Comparison of ENCODE assay signal across 11 mouse cellular contexts in genomic region chr9:48663052-48663433, GRCm38 (mm10). TPM values are rescaled to one million over a fixed set of nuclear protein-coding genes. Genes with fewer than 3 reads are reported as not detected.
DNase-seq lines count a peak whose midpoint lies in the region; ATAC-seq and TF ChIP-seq lines count a peak whose summit lies in the region.
"Had no signal": no experiment of that assay in that cellular context is flagged by ENCODE, and none has a peak within 500 bp of the region (broad histone marks: within the 10 kb centered on the region; RNA-seq: fewer than 3 reads in every experiment).

No protein-coding gene starts in this region.

- 31% methylated on average over 13 of the region's 13 CpGs for WGBS in lung, embryonic 14.5 days
- 9% methylated on average over 13 of the region's 13 CpGs for WGBS in forebrain, postnatal 0 days
- WGBS in midbrain, embryonic 11.5 days = 26% methylated on average over 13 of the region's 13 CpGs
- WGBS in stomach, embryonic 16.5 days = 24% methylated on average over 13 of the region's 13 CpGs

- no peaks in the 10 kb centered on the region for H3K9me3 ChIP-seq in lung, embryonic 14.5 days (ENCODE audit: low read depth, low read length)
- peaks cover 5% of the 10 kb centered on the region; the same call in 1 of the 2 replicates for H3K9me3 ChIP-seq in forebrain, postnatal 0 days (ENCODE audit: low read length)
- peaks cover 5% of the 10 kb centered on the region for H3K9me3 ChIP-seq in midbrain, embryonic 11.5 days (ENCODE audit: control insufficient read depth, low read length)
- H3K9me3 ChIP-seq in stomach, embryonic 16.5 days (replicated peaks; ENCODE audit: control insufficient read depth, low read length) = peaks cover 4% of the 10 kb centered on the region; the same call in 1 of the 2 replicates

- intact Hi-C loops in left cerebral cortex, postnatal 10 days (cut with DNase I) = no loop called here

- peak; percentile 24 for DNase-seq in lung, embryonic 14.5 days
- no peak for DNase-seq in lung, postnatal 14 days
- no peak for DNase-seq in forebrain, postnatal 0 days
- peak; percentile 88 for DNase-seq in midbrain, embryonic 11.5 days (ENCODE audit: low spot score, missing footprints)
- DNase-seq in left cerebral cortex, postnatal 10 days (ENCODE audit: extremely low spot score in 1 of 2, low spot score in 2 of 2) = no peak
- no peak for DNase-seq in frontal cortex, adult 2 months (ENCODE audit: extremely low spot score in 1 of 2, low spot score in 1 of 2)
- no peak for DNase-seq in gastrocnemius, postnatal 25 days
- DNase-seq: heart, adult 2 months; liver, postnatal 0 days had no signal

- H3K4me3 ChIP-seq in lung, embryonic 14.5 days (ENCODE audit: low read depth, low read length) = no peak overlapping the region
- no peak overlapping the region for H3K4me3 ChIP-seq in forebrain, postnatal 0 days (ENCODE audit: low read depth, low read length)
- H3K4me3 ChIP-seq in midbrain, embryonic 11.5 days (ENCODE audit: low read depth, low read length) = no peak overlapping the region
- no peak overlapping the region for H3K4me3 ChIP-seq in stomach, embryonic 16.5 days (replicated peaks; ENCODE audit: low read length)
- H3K4me3 ChIP-seq: heart, adult 2 months had no signal

- H3K4me1 ChIP-seq in lung, embryonic 14.5 days (ENCODE audit: insufficient read depth) = no peaks in the 10 kb centered on the region
- H3K4me1 ChIP-seq in forebrain, postnatal 0 days (ENCODE audit: insufficient read depth) = peaks cover 13% of the 10 kb centered on the region; the same call in 1 of the 2 replicates
- H3K4me1 ChIP-seq in midbrain, embryonic 11.5 days (ENCODE audit: control insufficient read depth, insufficient read depth, low read length) = peaks cover 29% of the 10 kb centered on the region
- H3K4me1 ChIP-seq in stomach, embryonic 16.5 days (ENCODE audit: control insufficient read depth, insufficient read depth, low read length) = peaks cover 9% of the 10 kb centered on the region

- TF ChIP-seq CTCF in lung, embryonic 14.5 days (IDR thresholded peaks at IDR 0.05; ENCODE audit: low read depth) = no peak
- TF ChIP-seq CTCF in forebrain, postnatal 0 days (IDR thresholded peaks at IDR 0.05; ENCODE audit: low read depth) = no peak

- no peak overlapping the region for H3K9ac ChIP-seq in lung, embryonic 14.5 days
- H3K9ac ChIP-seq in forebrain, postnatal 0 days = no peak overlapping the region
- peak overlapping the region; percentile 30; the same call in 1 of the 2 replicates for H3K9ac ChIP-seq in midbrain, embryonic 11.5 days (ENCODE audit: low read length)
- H3K9ac ChIP-seq in stomach, embryonic 16.5 days (ENCODE audit: low read length) = 0 out of 2 replicates have a peak overlapping the region, but pooled peaks have one; percentile 24
- H3K9ac ChIP-seq: liver, postnatal 0 days had no signal

- H3K36me3 ChIP-seq in lung, embryonic 14.5 days (ENCODE audit: insufficient read depth) = no peaks in the 10 kb centered on the region
- no peaks in the 10 kb centered on the region for H3K36me3 ChIP-seq in forebrain, postnatal 0 days (ENCODE audit: insufficient read depth)
- peaks cover 4% of the 10 kb centered on the region; the same call in 1 of the 2 replicates for H3K36me3 ChIP-seq in midbrain, embryonic 11.5 days (ENCODE audit: control insufficient read depth, insufficient read depth, low read length)
- no peaks in the 10 kb centered on the region for H3K36me3 ChIP-seq in stomach, embryonic 16.5 days (ENCODE audit: control insufficient read depth, insufficient read depth, low read length)

- H3K27me3 ChIP-seq in lung, embryonic 14.5 days (ENCODE audit: insufficient read depth, low read length) = peaks cover 9% of the 10 kb centered on the region; the same call in 1 of the 2 replicates
- no peaks in the 10 kb centered on the region for H3K27me3 ChIP-seq in forebrain, postnatal 0 days (ENCODE audit: insufficient read depth, low read length)
- H3K27me3 ChIP-seq in midbrain, embryonic 11.5 days (ENCODE audit: control insufficient read depth, insufficient read depth, low read length) = no peaks in the 10 kb centered on the region
- H3K27me3 ChIP-seq in stomach, embryonic 16.5 days (ENCODE audit: control insufficient read depth, insufficient read depth, low read length) = no peaks in the 10 kb centered on the region
- H3K27me3 ChIP-seq: CH12.LX had no signal

- no peak for ATAC-seq in lung, embryonic 14.5 days (ENCODE audit: insufficient read depth)
- ATAC-seq in forebrain, postnatal 0 days = peak; percentile 71
- peak; percentile 76 for ATAC-seq in midbrain, embryonic 11.5 days (ENCODE audit: low FRiP score)
- peak; percentile 41; the same call in 1 of the 2 replicates for ATAC-seq in stomach, embryonic 16.5 days (ENCODE audit: insufficient read depth, low FRiP score)
- ATAC-seq: liver, postnatal 0 days had no signal

- H3K27ac ChIP-seq in lung, embryonic 14.5 days (ENCODE audit: low read depth) = no peak overlapping the region
- H3K27ac ChIP-seq in forebrain, postnatal 0 days (ENCODE audit: low read depth, low read length) = no peak overlapping the region
- peak overlapping the region; percentile 70 for H3K27ac ChIP-seq in midbrain, embryonic 11.5 days (ENCODE audit: low read depth, low read length)
- H3K27ac ChIP-seq in stomach, embryonic 16.5 days (ENCODE audit: low read length) = no peak overlapping the region
- H3K27ac ChIP-seq: heart, adult 2 months had no signal

- no peak overlapping the region for H3K4me2 ChIP-seq in lung, embryonic 14.5 days
- peak overlapping the region; percentile 27 for H3K4me2 ChIP-seq in forebrain, postnatal 0 days (ENCODE audit: low read depth)
- H3K4me2 ChIP-seq in midbrain, embryonic 11.5 days = peak overlapping the region; percentile 21; the same call in 1 of the 2 replicates
- 0 out of 2 replicates have a peak overlapping the region, but pooled peaks have one; percentile 6 for H3K4me2 ChIP-seq in stomach, embryonic 16.5 days (ENCODE audit: low read depth, low read length)

RNA-seq across cellular contexts. Expression of gene Nnmt, which starts 58.1 kb away (rescaled TPM):
- 0.61 and 0.71 TPM in 2 replicates for polyA plus RNA-seq in lung, embryonic 14.5 days (2014; fragmentation: Nextera tagmentation; extraction: Ambion mirVana)
- 3.1 and 4.6 TPM in 2 replicates for total RNA-seq in forebrain, postnatal 0 days (2014; rRNA removed)
- 5.5 and 5.7 TPM in 2 replicates for polyA plus RNA-seq in forebrain, postnatal 0 days (2015; fragmentation: Nextera tagmentation; extraction: Ambion mirVana)
- polyA plus RNA-seq in midbrain, embryonic 11.5 days (2014; fragmentation: Nextera tagmentation; extraction: Ambion mirVana) = 0.94 and 1.2 TPM in 2 replicates
- polyA plus RNA-seq in stomach, embryonic 16.5 days (2015; fragmentation: Nextera tagmentation; extraction: Ambion mirVana) = 2.4 and 2.8 TPM in 2 replicates
- total RNA-seq in left cerebral cortex, postnatal 10 days (2021) = 1 to 10 TPM; 8.0 to 9.7 TPM
- polyA plus RNA-seq in frontal cortex, adult 2 months (2012; rRNA removed) = 0.57 and 1.1 TPM in 2 replicates
- total RNA-seq in gastrocnemius, postnatal 25 days (2021) = 1 to 10 TPM; 2.7 to 9.5 TPM
- total RNA-seq: CH12.LX had no signal

Comparison
In these comparisons a context has a peak if more than half of its experiments do, and no peak if none do; other contexts are left out.
1. DNase-seq: peak in lung, embryonic 14.5 days (single experiment) and midbrain, embryonic 11.5 days (single experiment); none in lung, postnatal 14 days (single experiment), forebrain, postnatal 0 days (single experiment), left cerebral cortex, postnatal 10 days (0 of 2), frontal cortex, adult 2 months (0 of 2) and gastrocnemius, postnatal 25 days (single experiment).
2. H3K9ac ChIP-seq: peak in midbrain, embryonic 11.5 days (single experiment) and stomach, embryonic 16.5 days (single experiment); none in lung, embryonic 14.5 days (single experiment) and forebrain, postnatal 0 days (single experiment).